Mouse (Mus musculus) MEL (cell line): ENCODE data around the gene Cyth4. TPM values are rescaled to one million over a fixed set of nuclear protein-coding genes. Genes with fewer than 3 reads are reported as not detected.

Source experiments
- DNase-seq: peaks from one replicate; pipeline ENCODE4 v3.0.0; 2011; ENCODE audit warnings: low read depth, low spot score
- H3K27ac ChIP-seq: 2 replicates; pipeline ENCODE4 v1.5.1; 2012; ENCODE audit warnings: low read depth, mild to moderate bottlenecking, control low read depth, low read length, moderate library complexity; ENCODE audit not compliant: control insufficient read depth
- H3K27me3 ChIP-seq, 2 experiments: fragments of 150-350 bp in 1 of 2; sonication (generic) in 1 of 2; 2 replicates each; pipeline ENCODE4 v1.6.1; 2012; ENCODE audit warnings: low read length in 2 of 2, mild to moderate bottlenecking in 2 of 2, improper control_type of control experiment in 1 of 2, moderate library complexity in 1 of 2; ENCODE audit not compliant: insufficient read depth in 2 of 2, control insufficient read depth in 1 of 2
- H3K36me3 ChIP-seq, 2 experiments: 2 replicates each; pipeline ENCODE4 v1.6.1; 2012 to 2014; ENCODE audit warnings: low read length in 2 of 2, improper control_type of control experiment in 1 of 2, inconsistent platforms in 1 of 2, mild to moderate bottlenecking in 1 of 2; ENCODE audit not compliant: insufficient read depth in 2 of 2, control insufficient read depth in 1 of 2
- H3K4me1 ChIP-seq, 2 experiments: fragments of 150-350 bp in 1 of 2; sonication (generic) in 1 of 2; 2 replicates each; pipeline ENCODE4 v1.6.1; 2012; ENCODE audit warnings: low read length in 2 of 2, improper control_type of control experiment in 1 of 2, mild to moderate bottlenecking in 1 of 2; ENCODE audit not compliant: insufficient read depth in 2 of 2, control insufficient read depth in 1 of 2
- H3K4me3 ChIP-seq, 2 experiments: fragments of 150-350 bp in 1 of 2; sonication (generic) in 1 of 2; 2 replicates each; pipeline ENCODE4 v1.5.1; 2012; ENCODE audit warnings: low read depth in 2 of 2, low read length in 2 of 2, mild to moderate bottlenecking in 2 of 2, moderate library complexity in 2 of 2, control low read depth in 1 of 2, improper control_type of control experiment in 1 of 2; ENCODE audit not compliant: control insufficient read depth in 1 of 2, insufficient read depth in 1 of 2
- H3K79me2 ChIP-seq: 2 replicates; pipeline ENCODE4 v1.6.1; 2012; ENCODE audit warnings: mild to moderate bottlenecking, low read length, moderate library complexity; ENCODE audit not compliant: control insufficient read depth, poor library complexity, insufficient read depth
- H3K9ac ChIP-seq: 2 replicates; pipeline ENCODE4 v1.6.1; 2012; ENCODE audit warnings: low read depth, mild to moderate bottlenecking, control low read depth, low read length, moderate library complexity; ENCODE audit not compliant: control insufficient read depth, poor library complexity, severe bottlenecking
- H3K9me3 ChIP-seq: fragments of 150-350 bp; sonication (generic); replicated peaks from 2 replicates; pipeline ENCODE4 v1.6.1; 2012; ENCODE audit warnings: mild to moderate bottlenecking, low read length, improper control_type of control experiment, moderate library complexity; ENCODE audit not compliant: insufficient read depth
- CTCF ChIP-seq, 3 experiments: IDR thresholded peaks in 2 of 3; conservative IDR thresholded peaks in 1 of 3; 2 replicates each; pipeline ENCODE4 v1.5.1; 2011 to 2012; ENCODE audit warnings: low read length in 3 of 3, low read depth in 2 of 3, mild to moderate bottlenecking in 2 of 3, improper control_type of control experiment in 1 of 3, inconsistent platforms in 1 of 3, mixed read lengths in 1 of 3, moderate library complexity in 1 of 3; ENCODE audit not compliant: control insufficient read depth in 1 of 3, insufficient read depth in 1 of 3, poor library complexity in 1 of 3, severe bottlenecking in 1 of 3
- E2F4 ChIP-seq: IDR thresholded peaks from 2 replicates; pipeline ENCODE4 v1.6.1; 2011; ENCODE audit warnings: low read depth, low read length, improper control_type of control experiment, borderline replicate concordance
- HCFC1 ChIP-seq: IDR thresholded peaks from 2 replicates; pipeline ENCODE4 v1.6.1; 2012; ENCODE audit warnings: low read depth, mild to moderate bottlenecking, inconsistent platforms, low read length, improper control_type of control experiment, moderate library complexity
- MAFK ChIP-seq: IDR thresholded peaks from 2 replicates; pipeline ENCODE4 v1.6.1; 2011; ENCODE audit warnings: low read depth, mild to moderate bottlenecking, low read length, improper control_type of control experiment, borderline replicate concordance
- MAX ChIP-seq: IDR thresholded peaks from 2 replicates; pipeline ENCODE4 v1.6.1; 2011; ENCODE audit warnings: low read length, improper control_type of control experiment
- MAZ ChIP-seq: IDR thresholded peaks from 2 replicates; pipeline ENCODE4 v1.6.1; 2012; ENCODE audit warnings: low read depth, mild to moderate bottlenecking, inconsistent platforms, low read length, improper control_type of control experiment
- MEF2A ChIP-seq: IDR thresholded peaks from 2 replicates; pipeline ENCODE4 v1.6.1; 2014; ENCODE audit warnings: low read depth, mild to moderate bottlenecking, inconsistent platforms, low read length, improper control_type of control experiment; ENCODE audit not compliant: poor library complexity, insufficient replicate concordance, severe bottlenecking; ENCODE audit errors: extremely low read depth
- MXI1 ChIP-seq: IDR thresholded peaks from 2 replicates; pipeline ENCODE4 v1.6.1; 2011; ENCODE audit warnings: mild to moderate bottlenecking, low read depth, low read length, improper control_type of control experiment
- MYB ChIP-seq: IDR thresholded peaks from 2 replicates; pipeline ENCODE4 v1.6.1; 2011; ENCODE audit warnings: mild to moderate bottlenecking, low read depth, low read length, improper control_type of control experiment
- NELFE ChIP-seq: IDR thresholded peaks from 2 replicates; pipeline ENCODE4 v1.6.1; 2011; ENCODE audit warnings: low read depth, low read length, improper control_type of control experiment
- NRF1 ChIP-seq: IDR thresholded peaks from 2 replicates; pipeline ENCODE4 v1.6.1; 2014; ENCODE audit warnings: low read depth, mild to moderate bottlenecking, inconsistent platforms, low read length, improper control_type of control experiment, moderate library complexity; ENCODE audit not compliant: poor library complexity, insufficient read depth, severe bottlenecking
- POLR2A ChIP-seq, 2 experiments: IDR thresholded peaks; 2 replicates each; pipeline ENCODE4 v1.6.1; 2011 to 2012; ENCODE audit warnings: low read length in 2 of 2, mild to moderate bottlenecking in 2 of 2, control low read depth in 1 of 2, improper control_type of control experiment in 1 of 2, low read depth in 1 of 2, moderate library complexity in 1 of 2; ENCODE audit not compliant: control insufficient read depth in 1 of 2, insufficient read depth in 1 of 2, poor library complexity in 1 of 2
- RAD21 ChIP-seq: IDR thresholded peaks from 2 replicates; pipeline ENCODE4 v1.6.1; 2011; ENCODE audit warnings: mild to moderate bottlenecking, low read depth, low read length, improper control_type of control experiment
- TBP ChIP-seq: IDR thresholded peaks from 2 replicates; pipeline ENCODE4 v1.8.0; 2011; ENCODE audit warnings: low read depth, low read length, improper control_type of control experiment
- USF2 ChIP-seq, 2 experiments: IDR thresholded peaks; 2 replicates each; pipeline ENCODE4 v1.6.1; 2011 to 2012; ENCODE audit warnings: improper control_type of control experiment in 2 of 2, low read length in 2 of 2, borderline replicate concordance in 1 of 2, inconsistent platforms in 1 of 2, low read depth in 1 of 2, mild to moderate bottlenecking in 1 of 2; ENCODE audit not compliant: insufficient read depth in 1 of 2
- ZKSCAN1 ChIP-seq: IDR thresholded peaks from 2 replicates; pipeline ENCODE4 v1.6.1; 2012; ENCODE audit warnings: low read depth, mild to moderate bottlenecking, inconsistent platforms, low read length, improper control_type of control experiment, moderate library complexity
- polyA plus RNA-seq, 2 experiments: library from polyadenylated mRNA; stranded (reverse) in 1 of 2; unstranded in 1 of 2; fragments of >175 nt in 1 of 2; fragments of >200 nt in 1 of 2; gene quantifications; 2 replicates each; pipeline versions ENCODE4 v1.2.1 to v1.2.4; 2012; ENCODE audit warnings: low replicate concordance in 2 of 2, low read depth in 1 of 2; ENCODE audit not compliant: insufficient read length in 2 of 2, insufficient read depth in 1 of 2, missing spikeins in 1 of 2
- total RNA-seq: library from RNA; depleted of rRNA; stranded (reverse); fragments of 300-350 nt; gene quantifications from 2 replicates; pipeline ENCODE4 v1.2.3, GENCODE M21; 2012

Gene Cyth4
- total and polyA plus RNA-seq, 3 experiments, result 8.7 to 23.5 TPM; not detected in 1

DNA sequence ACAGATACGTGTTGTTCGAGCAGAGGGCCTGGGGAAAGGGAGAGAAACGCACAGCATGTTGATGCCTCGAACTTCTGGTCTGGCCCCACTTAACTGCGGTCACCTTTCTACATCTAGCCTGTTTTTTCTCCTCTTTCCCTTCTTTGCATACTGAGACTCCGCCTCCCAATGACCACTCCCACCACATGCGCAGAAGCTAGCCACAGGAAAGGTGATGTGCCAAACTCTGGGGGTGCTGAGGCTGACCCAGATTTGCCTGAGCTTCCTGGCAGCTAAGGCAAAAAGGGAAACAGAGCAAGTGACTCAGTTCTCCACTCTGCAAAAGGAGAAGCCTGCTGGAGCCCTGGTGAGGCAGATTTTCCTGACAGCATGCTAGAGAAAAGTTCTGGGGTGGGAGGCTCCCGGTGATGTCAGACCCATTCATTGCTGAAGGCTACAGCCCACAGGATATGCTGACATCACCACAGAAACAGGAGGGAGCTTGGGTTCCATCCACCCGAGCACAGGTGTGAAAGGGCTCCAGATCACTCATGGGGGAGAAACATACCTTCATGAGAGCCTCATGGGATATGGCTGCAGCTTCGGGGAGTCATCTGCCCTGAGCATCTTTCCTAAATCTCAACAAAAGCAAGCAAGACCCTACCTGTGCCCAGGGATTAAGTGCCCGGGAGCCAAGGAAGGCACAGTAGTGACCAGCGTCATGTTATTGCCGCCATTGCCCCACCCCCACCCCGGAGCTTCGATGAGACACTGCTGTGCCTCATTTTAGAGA lies 5.0 kb upstream of the Cyth4 start:
- Histone ChIP-seq H3K79me2 (no peaks in the 10 kb centered on the region), H3K36me3 (no peaks in the 10 kb centered on the region), H3K27me3 (no peaks in the 10 kb centered on the region), H3K4me3 (no peak overlapping the region), H3K9me3 (no peaks in the 10 kb centered on the region), H3K4me1 (peaks cover 0 to 2% of the 10 kb centered on the region in 2 experiments; a peak in 2 of 4 replicates), H3K9ac (no peak overlapping the region), H3K27ac (no peak overlapping the region)
- TF ChIP-seq NRF1 (peak; percentile 31; the same call in 1 of the 2 replicates), NELFE (no peak)
- DNase-seq, result no peak

DNA sequence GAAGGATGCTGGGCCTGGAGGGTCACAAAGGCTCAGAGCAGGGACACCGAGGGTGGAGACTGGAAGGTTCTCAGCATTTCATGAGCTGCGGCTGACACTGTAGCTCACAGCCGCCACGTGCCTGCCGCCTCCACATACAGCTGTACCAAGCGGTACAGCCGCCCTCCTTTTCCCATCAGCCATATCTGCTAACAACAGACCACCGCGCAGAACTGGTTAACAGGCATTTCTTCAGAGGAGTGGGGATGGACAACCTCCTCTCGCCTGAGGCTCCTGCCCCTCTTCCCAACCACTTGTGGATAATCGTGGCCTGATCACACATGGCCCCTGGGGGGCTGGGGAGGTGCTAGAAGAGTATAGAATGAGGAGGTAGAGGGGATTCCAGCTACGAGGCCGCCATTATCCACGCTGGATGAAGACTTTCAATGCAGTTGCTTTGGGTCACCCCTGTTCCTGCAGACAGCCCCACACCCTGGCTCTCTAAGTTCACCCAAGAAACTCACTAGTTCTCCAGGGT lies 4.3 kb upstream of the Cyth4 start:
- Histone ChIP-seq H3K4me1 (peaks cover 0 to 8% of the 10 kb centered on the region in 2 experiments; a peak in 2 of 4 replicates), H3K36me3 (no peaks in the 10 kb centered on the region), H3K27ac (no peak overlapping the region), H3K27me3 (no peaks in the 10 kb centered on the region), H3K9me3 (no peaks in the 10 kb centered on the region), H3K9ac (no peak overlapping the region), H3K4me3 (no peak overlapping the region), H3K79me2 (no peaks in the 10 kb centered on the region)
- TF ChIP-seq NRF1 (no peak), MEF2A (no peak), MAZ (no peak), HCFC1 (no peak), RAD21 (no peak)
- no peak for DNase-seq

DNA sequence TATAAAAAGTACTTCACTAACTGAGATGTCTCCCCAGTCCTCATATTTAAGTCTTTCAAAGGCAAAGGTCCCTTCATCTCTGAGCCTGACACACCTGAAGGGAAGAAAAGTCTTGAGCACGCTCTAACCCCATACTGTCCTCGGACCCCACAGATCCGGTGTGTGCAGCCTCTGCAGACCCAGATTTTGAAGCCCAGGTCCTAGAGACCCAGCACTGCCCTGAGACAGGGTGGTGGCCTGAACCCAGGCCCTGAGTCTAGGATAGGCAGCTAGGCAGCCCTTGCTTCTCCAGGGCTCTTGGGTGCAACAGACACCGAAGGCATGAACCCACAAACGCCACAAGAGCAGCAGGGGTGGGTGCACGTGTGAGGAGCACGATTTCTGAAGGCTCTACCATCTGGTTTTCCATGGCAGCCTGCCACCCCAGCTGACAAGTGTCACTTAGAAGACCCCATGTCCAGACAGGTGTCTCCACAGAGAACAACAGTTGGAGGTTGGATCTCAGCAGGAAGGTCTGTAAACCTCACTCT lies 2.9 kb upstream of the Cyth4 start:
- Histone ChIP-seq H3K27me3 (no peaks in the 10 kb centered on the region), H3K4me3 (no peak overlapping the region), H3K27ac (no peak overlapping the region), H3K9me3 (no peaks in the 10 kb centered on the region), H3K4me1 (peaks cover 0 to 11% of the 10 kb centered on the region in 2 experiments; a peak in 2 of 4 replicates), H3K9ac (no peak overlapping the region), H3K36me3 (no peaks in the 10 kb centered on the region), H3K79me2 (no peaks in the 10 kb centered on the region)
- no peak for DNase-seq
- no peak for TF ChIP-seq E2F4
- no peak for TF ChIP-seq POLR2A (IDR thresholded peaks at IDR 0.05; ENCODE audit: control insufficient read depth in 1 of 2, insufficient read depth in 1 of 2, low read depth in 1 of 2, low read length in 2 of 2, poor library complexity in 1 of 2)
- TF ChIP-seq ZKSCAN1, result no peak
- no peak for TF ChIP-seq USF2 (IDR thresholded peaks at IDR 0.05; ENCODE audit: borderline replicate concordance in 1 of 2, insufficient read depth in 1 of 2, low read depth in 1 of 2, low read length in 2 of 2)
- no peak for TF ChIP-seq MAFK
- TF ChIP-seq MYB, result no peak
- TF ChIP-seq RAD21, result no peak
- TF ChIP-seq MAX, result no peak
- TF ChIP-seq CTCF (IDR thresholded peaks at IDR 0.05 in 2 of 3, conservative IDR thresholded peaks at IDR 0.05 in 1 of 3; ENCODE audit: control insufficient read depth in 1 of 3, insufficient read depth in 1 of 3, low read depth in 2 of 3, low read length in 3 of 3, poor library complexity in 1 of 3, severe bottlenecking in 1 of 3), result no peak
- TF ChIP-seq TBP, result no peak
- TF ChIP-seq MXI1, result no peak
